Mouse (Mus musculus): Measurements from ENCODE around the gene Zfp511. TPM values are rescaled to one million over a fixed set of nuclear protein-coding genes. Genes with fewer than 3 reads are reported as not detected.

Zfp511 gene
- polyA plus RNA-seq (2016; fragmentation: Nextera tagmentation; extraction: Ambion mirVana), result 47.2 and 56.2 TPM in 2 replicates

DNA sequence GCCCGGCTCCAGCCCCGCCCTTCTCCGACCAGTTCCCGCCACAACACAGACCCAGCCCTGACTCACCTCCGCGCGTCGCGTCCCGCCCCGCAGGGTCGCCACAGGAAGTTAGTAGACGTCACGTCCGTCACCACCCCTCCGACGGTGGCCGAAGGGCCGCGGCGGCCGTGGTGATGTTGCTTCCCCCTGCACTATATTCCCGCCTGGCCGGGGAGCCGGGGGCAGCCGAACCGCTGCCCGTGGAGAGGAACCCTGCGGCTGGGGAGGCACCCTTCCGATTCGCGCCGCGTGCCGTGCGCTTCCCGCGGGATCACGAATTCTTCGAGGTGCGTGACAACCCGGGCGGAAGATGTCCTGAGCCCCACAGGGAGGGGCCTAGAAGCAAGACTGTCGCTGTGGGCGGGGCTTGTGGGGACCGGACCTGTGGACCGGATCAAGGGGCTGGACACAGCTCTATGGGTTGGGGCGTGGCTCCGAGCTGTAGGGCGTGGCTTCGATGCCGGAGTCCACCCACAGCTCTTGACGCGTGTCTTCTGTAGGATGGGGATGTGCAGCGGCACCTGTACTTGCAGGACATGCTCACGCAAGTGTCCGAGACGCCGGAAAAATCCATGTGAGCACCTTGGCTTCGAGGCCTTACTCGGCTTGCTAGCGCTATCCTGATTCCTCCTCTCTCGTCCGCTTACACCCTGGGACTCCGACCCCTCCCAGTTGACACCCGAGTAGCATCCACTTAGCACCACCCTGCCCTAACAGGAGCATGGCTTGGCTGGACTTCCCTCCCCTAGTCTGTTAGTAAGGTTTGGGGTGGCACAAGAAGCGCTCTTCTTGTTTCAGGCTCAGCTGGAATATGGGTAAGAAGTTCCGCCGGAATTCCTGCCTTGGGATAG, at the start of gene Zfp511, which contains the start of gene Tubgcp2:
Zfp511 (plus strand) TSS at position 111 of the 890 bp plus-strand sequence.
Tubgcp2 (minus strand) TSS at position 389 of the 890 bp plus-strand sequence.
- peak within 1 kb of the TSS; percentile 80 for H3K9ac ChIP-seq
- 0 out of 2 replicates have a peak, but pooled peaks cover 4% of the 10 kb centered on the region for H3K27me3 ChIP-seq
- H3K4me3 ChIP-seq (replicated peaks), result peak within 1 kb of the TSS; percentile 86
- H3K9me3 ChIP-seq, result no peaks in the 10 kb centered on the region
- peak within 1 kb of the TSS; percentile 88 for H3K4me2 ChIP-seq
- peaks cover 45% of the 10 kb centered on the region for H3K36me3 ChIP-seq (replicated peaks)
- 1% methylated on average over 69 of the region's 69 CpGs for WGBS
- peak; percentile 96 for ATAC-seq (ENCODE audit: low FRiP score)
- H3K27ac ChIP-seq, result peak within 1 kb of the TSS; percentile 92
- H3K4me1 ChIP-seq, result peaks cover 26% of the 10 kb centered on the region

- Histone ChIP-seq H3K9me3 (no peaks in the 10 kb centered on the region), H3K4me1 (no peaks in the 10 kb centered on the region), H3K9ac (no peak overlapping the region), H3K27ac (no peak overlapping the region), H3K4me2 (no peak overlapping the region), H3K4me3 (replicated peaks) (no peak overlapping the region), H3K27me3 (no peaks in the 10 kb centered on the region), H3K36me3 (replicated peaks) (peaks cover 7% of the 10 kb centered on the region; the same call in 1 of the 2 replicates)
- ATAC-seq (ENCODE audit: low FRiP score), result no peak
- WGBS, result 92% methylated on average over 9 of the region's 9 CpGs
Measured at GRCm38 (mm10) chr7:139988272-139988671, 47.9 kb upstream of the Zfp511 start.

DNA sequence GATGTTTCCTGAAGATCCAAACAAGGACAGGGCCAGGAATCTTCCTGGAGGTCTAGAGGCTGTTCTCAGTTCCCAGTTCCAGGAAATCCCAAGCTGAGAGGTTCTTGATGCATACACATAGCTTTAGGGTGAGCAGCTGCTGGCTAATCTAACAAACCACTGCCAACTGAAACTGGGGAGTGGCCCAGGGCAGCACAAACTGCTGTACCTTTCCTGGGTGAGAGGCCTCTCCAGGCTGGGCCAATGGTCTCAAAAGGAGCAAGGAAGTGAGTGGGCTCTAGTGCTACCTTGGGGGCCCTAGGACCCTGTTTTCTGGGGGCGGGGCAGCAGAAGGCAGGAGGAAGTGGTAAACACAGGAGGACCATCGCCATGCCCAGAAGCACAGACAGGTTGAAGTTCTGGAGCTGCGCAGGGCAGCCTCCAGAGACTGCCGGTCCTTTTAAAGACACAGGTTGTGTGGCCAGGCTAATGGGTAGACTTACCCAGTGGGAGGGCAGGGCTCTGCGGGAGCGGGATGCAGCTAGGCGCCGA, 45.3 kb upstream of the Zfp511 start:
- WGBS, result 74% methylated on average over 8 of the region's 8 CpGs
- no peak for ATAC-seq (ENCODE audit: low FRiP score)

DNA sequence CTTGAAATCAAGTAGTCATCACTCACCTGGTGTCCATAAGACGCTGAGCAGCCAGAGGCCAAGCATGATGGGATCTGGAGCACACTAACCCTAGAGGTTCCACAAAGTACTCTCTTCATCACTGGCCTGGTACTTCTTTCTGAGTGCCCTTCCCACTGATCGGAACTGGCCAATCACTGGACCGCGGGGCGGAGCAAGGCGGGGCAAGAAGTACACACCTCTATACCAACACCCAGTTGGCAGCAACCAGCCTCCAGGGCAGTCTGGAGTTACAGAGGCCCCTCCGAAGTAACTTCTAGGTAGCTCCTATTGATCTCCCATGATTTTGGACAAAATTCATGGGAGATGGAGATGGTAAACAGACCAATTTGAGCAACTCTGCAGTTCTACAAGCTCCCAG, 43.8 kb upstream of the Zfp511 start, which contains the start of gene Adam8:
Adam8 (minus strand) TSS at position 157 of the 400 bp plus-strand sequence.
- H3K27ac ChIP-seq, result no peak within 1 kb of the TSS
- no peak within 1 kb of the TSS for H3K4me2 ChIP-seq
- no peak within 1 kb of the TSS for H3K4me3 ChIP-seq (replicated peaks)
- no peaks in the 10 kb centered on the region for H3K4me1 ChIP-seq
- H3K27me3 ChIP-seq, result no peaks in the 10 kb centered on the region
- no peak within 1 kb of the TSS for H3K9ac ChIP-seq
- no peaks in the 10 kb centered on the region for H3K9me3 ChIP-seq
- ATAC-seq (ENCODE audit: low FRiP score), result peak; percentile 62; the same call in 1 of the 2 replicates
- 28% methylated on average over 7 of the region's 7 CpGs for WGBS
- H3K36me3 ChIP-seq (replicated peaks), result peaks cover 23% of the 10 kb centered on the region

More for the DNA sequence above, 45.3 kb upstream of the Zfp511 start:
- Histone ChIP-seq H3K36me3 (replicated peaks) (peaks cover 12% of the 10 kb centered on the region), H3K9ac (no peak overlapping the region), H3K27me3 (no peaks in the 10 kb centered on the region), H3K4me1 (no peaks in the 10 kb centered on the region), H3K27ac (no peak overlapping the region), H3K4me2 (no peak overlapping the region), H3K9me3 (no peaks in the 10 kb centered on the region), H3K4me3 (replicated peaks) (no peak overlapping the region)

DNA sequence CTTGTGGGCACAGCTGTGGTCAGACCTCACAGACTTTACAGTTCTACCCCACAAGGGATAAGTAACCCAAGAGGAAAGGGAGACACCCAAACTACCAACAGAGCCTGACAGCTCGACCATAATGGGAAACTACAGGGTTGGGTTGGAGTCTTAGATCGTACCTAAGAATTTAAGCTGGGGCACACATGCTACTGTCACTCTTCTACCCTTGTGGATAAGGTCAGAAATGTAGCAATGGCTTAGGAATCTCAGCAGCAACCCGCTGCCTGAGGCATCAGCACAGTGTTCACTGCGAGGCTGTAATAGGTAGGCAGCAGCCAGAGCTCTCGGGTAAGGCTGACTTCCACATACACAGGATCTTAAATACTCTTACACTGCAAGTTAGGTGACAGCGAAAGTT, 42.7 kb upstream of the Zfp511 start:
- no peak overlapping the region for H3K27ac ChIP-seq
- 92% methylated on average over 6 of the region's 6 CpGs for WGBS
- H3K4me3 ChIP-seq (replicated peaks), result no peak overlapping the region
- H3K4me2 ChIP-seq, result no peak overlapping the region
- H3K4me1 ChIP-seq, result no peaks in the 10 kb centered on the region
- no peaks in the 10 kb centered on the region for H3K27me3 ChIP-seq
- no peak overlapping the region for H3K9ac ChIP-seq
- H3K36me3 ChIP-seq (replicated peaks), result peaks cover 34% of the 10 kb centered on the region
- no peak for ATAC-seq (ENCODE audit: low FRiP score)
- no peaks in the 10 kb centered on the region for H3K9me3 ChIP-seq

- Histone ChIP-seq H3K4me1 (no peaks in the 10 kb centered on the region), H3K27ac (no peak overlapping the region), H3K27me3 (no peaks in the 10 kb centered on the region), H3K4me3 (replicated peaks) (no peak overlapping the region), H3K4me2 (no peak overlapping the region), H3K9me3 (no peaks in the 10 kb centered on the region), H3K9ac (no peak overlapping the region), H3K36me3 (replicated peaks) (peaks cover 41% of the 10 kb centered on the region)
- 79% methylated on average over 4 of the region's 4 CpGs for WGBS
- ATAC-seq (ENCODE audit: low FRiP score), result no peak
Measured at GRCm38 (mm10) chr7:139994202-139994601, 42.0 kb upstream of the Zfp511 start.

- 22% methylated on average over 3 of the region's 3 CpGs for WGBS
- H3K4me1 ChIP-seq, result no peaks in the 10 kb centered on the region
- 0 out of 2 replicates have a peak, but pooled peaks have one; percentile 27 for ATAC-seq (ENCODE audit: low FRiP score)
- H3K4me3 ChIP-seq (replicated peaks), result no peak overlapping the region
- no peak overlapping the region for H3K27ac ChIP-seq
- peaks cover 46% of the 10 kb centered on the region for H3K36me3 ChIP-seq (replicated peaks)
- H3K9me3 ChIP-seq, result no peaks in the 10 kb centered on the region
- H3K9ac ChIP-seq, result no peak overlapping the region
- no peak overlapping the region for H3K4me2 ChIP-seq
- H3K27me3 ChIP-seq, result no peaks in the 10 kb centered on the region
Measured at GRCm38 (mm10) chr7:139994676-139995075, 41.5 kb upstream of the Zfp511 start.

DNA sequence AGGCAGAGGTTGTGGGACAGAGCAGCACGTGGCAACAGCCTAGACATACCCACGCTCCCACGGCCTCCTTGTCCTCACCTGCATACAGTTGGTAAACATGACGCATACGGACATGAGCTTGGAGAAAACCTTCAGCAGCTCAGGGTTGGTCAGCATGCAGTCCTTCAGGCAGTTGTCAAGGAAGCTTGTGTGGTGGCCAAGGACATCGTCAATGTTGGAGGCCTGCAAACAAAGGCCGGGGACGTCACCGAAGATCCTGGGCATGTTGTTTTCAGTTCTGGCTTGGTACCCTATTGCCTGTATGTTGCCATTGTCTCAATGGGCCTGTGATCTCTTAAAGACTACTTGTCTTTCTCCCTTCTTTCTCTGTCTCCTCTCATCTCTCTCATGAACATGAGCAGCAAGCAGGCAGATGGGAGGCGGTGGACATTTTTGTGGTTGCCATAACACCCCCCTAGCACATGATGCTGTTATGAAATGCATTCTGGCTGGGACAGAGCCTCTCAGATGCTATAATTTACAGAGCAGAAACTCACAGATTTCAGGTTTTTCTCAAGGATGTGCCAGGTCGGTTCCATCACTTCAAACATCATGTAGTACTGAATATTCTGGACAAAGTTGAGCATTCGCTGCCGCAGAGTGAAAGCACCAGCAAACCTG, 37.4 kb upstream of the Zfp511 start:
- Histone ChIP-seq H3K9me3 (no peaks in the 10 kb centered on the region), H3K4me2 (no peak overlapping the region), H3K4me1 (no peaks in the 10 kb centered on the region), H3K27me3 (no peaks in the 10 kb centered on the region), H3K27ac (no peak overlapping the region), H3K4me3 (replicated peaks) (no peak overlapping the region), H3K36me3 (replicated peaks) (peaks cover 83% of the 10 kb centered on the region), H3K9ac (no peak overlapping the region)
- ATAC-seq (ENCODE audit: low FRiP score), result no peak
- 94% methylated on average over 13 of the region's 13 CpGs for WGBS

GRCm38 (mm10) chr7:140001086-140001740, 35.0 kb upstream of the Zfp511 start:
- ATAC-seq (ENCODE audit: low FRiP score), result no peak

GRCm38 (mm10) chr7:140004666-140005065, 31.5 kb upstream of the Zfp511 start:
- H3K36me3 ChIP-seq (replicated peaks), result peaks cover 80% of the 10 kb centered on the region
- no peak overlapping the region for H3K4me3 ChIP-seq (replicated peaks)
- H3K9ac ChIP-seq, result no peak overlapping the region
- no peaks in the 10 kb centered on the region for H3K27me3 ChIP-seq
- ATAC-seq (ENCODE audit: low FRiP score), result no peak
- no peaks in the 10 kb centered on the region for H3K4me1 ChIP-seq
- H3K4me2 ChIP-seq, result no peak overlapping the region
- H3K9me3 ChIP-seq, result no peaks in the 10 kb centered on the region
- WGBS, result 92% methylated on average over 8 of the region's 8 CpGs
- H3K27ac ChIP-seq, result no peak overlapping the region

More at GRCm38 (mm10) chr7:140001086-140001740, 35.0 kb upstream of the Zfp511 start:
- no peak overlapping the region for H3K27ac ChIP-seq
- no peaks in the 10 kb centered on the region for H3K27me3 ChIP-seq
- peaks cover 95% of the 10 kb centered on the region for H3K36me3 ChIP-seq (replicated peaks)
- no peaks in the 10 kb centered on the region for H3K4me1 ChIP-seq
- no peaks in the 10 kb centered on the region for H3K9me3 ChIP-seq
- H3K4me3 ChIP-seq (replicated peaks), result no peak overlapping the region
- WGBS, result 51% methylated on average over 12 of the region's 12 CpGs
- H3K4me2 ChIP-seq, result no peak overlapping the region
- no peak overlapping the region for H3K9ac ChIP-seq

DNA sequence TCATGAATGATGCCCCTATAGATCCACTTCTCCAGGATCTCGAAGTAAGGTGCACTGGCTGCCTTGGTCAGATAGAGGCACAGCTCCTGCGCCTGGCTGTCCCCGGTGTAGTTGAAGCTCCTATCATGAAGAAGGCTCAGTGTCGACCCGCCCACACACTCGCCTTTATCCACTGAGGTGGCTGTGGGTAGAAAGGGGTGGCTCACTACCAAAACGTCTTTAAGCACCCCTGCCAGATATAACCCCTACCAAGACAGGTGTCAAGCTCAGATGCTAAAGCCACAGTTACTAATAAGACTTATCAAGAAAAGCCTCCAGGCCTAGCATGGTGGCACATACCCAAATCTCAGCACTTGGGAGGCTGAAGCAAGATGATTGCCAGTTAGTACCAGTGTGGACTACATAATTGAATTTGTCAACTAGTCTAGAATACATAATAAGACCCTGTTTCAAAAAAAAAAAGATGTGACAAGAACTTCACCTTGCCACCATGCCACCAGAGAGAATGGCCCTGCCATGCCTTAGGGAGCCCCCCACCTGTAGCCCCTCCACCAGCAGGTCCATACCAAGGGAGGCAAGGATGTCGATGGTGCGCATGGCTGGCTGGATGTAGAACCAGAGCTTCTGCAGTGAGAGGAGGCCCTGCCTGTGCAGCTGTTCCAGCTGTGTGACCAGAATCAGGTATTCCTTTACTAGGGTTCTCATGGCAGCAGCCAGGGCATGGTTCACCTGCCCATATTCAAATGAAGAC, 29.2 kb upstream of the Zfp511 start:
- no peak overlapping the region for H3K4me2 ChIP-seq
- no peak for ATAC-seq (ENCODE audit: low FRiP score)
- WGBS, result 90% methylated on average over 9 of the region's 9 CpGs
- H3K4me1 ChIP-seq, result no peaks in the 10 kb centered on the region
- no peak overlapping the region for H3K27ac ChIP-seq
- no peaks in the 10 kb centered on the region for H3K9me3 ChIP-seq
- no peak overlapping the region for H3K9ac ChIP-seq
- H3K27me3 ChIP-seq, result no peaks in the 10 kb centered on the region
- no peak overlapping the region for H3K4me3 ChIP-seq (replicated peaks)
- H3K36me3 ChIP-seq (replicated peaks), result peaks cover 71% of the 10 kb centered on the region

All from forebrain, embryonic 12.5 days (tissue).